Mouse (Mus musculus) heart, postnatal 0 days (tissue): Measurements from ENCODE around the gene Mettl7a1.

Source experiments
- CTCF ChIP-seq: IDR thresholded peaks from 2 replicates; pipeline ENCODE4 v1.5.1; 2016; ENCODE audit warnings: antibody characterized with exemption, control low read depth, low read depth
- EP300 ChIP-seq: IDR thresholded peaks from 2 replicates; pipeline ENCODE4 v1.6.1; 2016; ENCODE audit warnings: antibody characterized with exemption, low read depth

- no peak for TF ChIP-seq CTCF
- TF ChIP-seq EP300: no peak
These were observed 48.8 kb downstream of the Mettl7a1 start, which contains the start of the genes Methig1 and Mettl7a2 for GRCm38 (mm10) chr15:100352711-100353250.
